Mouse (Mus musculus) MEL (cell line): ENCODE data around the gene Abhd17a. TPM values are rescaled to one million over a fixed set of nuclear protein-coding genes. Genes with fewer than 3 reads are reported as not detected.
A peak's percentile ranks its signal among the peaks of the same experiment; 100 is the strongest.

Source experiments
- DNase-seq: peaks from one replicate; pipeline ENCODE4 v3.0.0; 2011; ENCODE audit warnings: low read depth, low spot score
- H3K27ac ChIP-seq: 2 replicates; pipeline ENCODE4 v1.5.1; 2012; ENCODE audit warnings: low read depth, mild to moderate bottlenecking, control low read depth, low read length, moderate library complexity; ENCODE audit not compliant: control insufficient read depth
- H3K27me3 ChIP-seq, 2 experiments: fragments of 150-350 bp in 1 of 2; sonication (generic) in 1 of 2; 2 replicates each; pipeline ENCODE4 v1.6.1; 2012; ENCODE audit warnings: low read length in 2 of 2, mild to moderate bottlenecking in 2 of 2, improper control_type of control experiment in 1 of 2, moderate library complexity in 1 of 2; ENCODE audit not compliant: insufficient read depth in 2 of 2, control insufficient read depth in 1 of 2
- H3K36me3 ChIP-seq, 2 experiments: 2 replicates each; pipeline ENCODE4 v1.6.1; 2012 to 2014; ENCODE audit warnings: low read length in 2 of 2, improper control_type of control experiment in 1 of 2, inconsistent platforms in 1 of 2, mild to moderate bottlenecking in 1 of 2; ENCODE audit not compliant: insufficient read depth in 2 of 2, control insufficient read depth in 1 of 2
- H3K4me1 ChIP-seq, 2 experiments: fragments of 150-350 bp in 1 of 2; sonication (generic) in 1 of 2; 2 replicates each; pipeline ENCODE4 v1.6.1; 2012; ENCODE audit warnings: low read length in 2 of 2, improper control_type of control experiment in 1 of 2, mild to moderate bottlenecking in 1 of 2; ENCODE audit not compliant: insufficient read depth in 2 of 2, control insufficient read depth in 1 of 2
- H3K4me3 ChIP-seq, 2 experiments: fragments of 150-350 bp in 1 of 2; sonication (generic) in 1 of 2; 2 replicates each; pipeline ENCODE4 v1.5.1; 2012; ENCODE audit warnings: low read depth in 2 of 2, low read length in 2 of 2, mild to moderate bottlenecking in 2 of 2, moderate library complexity in 2 of 2, control low read depth in 1 of 2, improper control_type of control experiment in 1 of 2; ENCODE audit not compliant: control insufficient read depth in 1 of 2, insufficient read depth in 1 of 2
- H3K79me2 ChIP-seq: 2 replicates; pipeline ENCODE4 v1.6.1; 2012; ENCODE audit warnings: mild to moderate bottlenecking, low read length, moderate library complexity; ENCODE audit not compliant: control insufficient read depth, poor library complexity, insufficient read depth
- H3K9ac ChIP-seq: 2 replicates; pipeline ENCODE4 v1.6.1; 2012; ENCODE audit warnings: low read depth, mild to moderate bottlenecking, control low read depth, low read length, moderate library complexity; ENCODE audit not compliant: control insufficient read depth, poor library complexity, severe bottlenecking
- H3K9me3 ChIP-seq: fragments of 150-350 bp; sonication (generic); replicated peaks from 2 replicates; pipeline ENCODE4 v1.6.1; 2012; ENCODE audit warnings: mild to moderate bottlenecking, low read length, improper control_type of control experiment, moderate library complexity; ENCODE audit not compliant: insufficient read depth
- BHLHE40 ChIP-seq: IDR thresholded peaks from 2 replicates; pipeline ENCODE4 v1.6.1; 2012; ENCODE audit warnings: low read depth, mild to moderate bottlenecking, inconsistent platforms, low read length, improper control_type of control experiment, borderline replicate concordance
- E2F4 ChIP-seq: IDR thresholded peaks from 2 replicates; pipeline ENCODE4 v1.6.1; 2011; ENCODE audit warnings: low read depth, low read length, improper control_type of control experiment, borderline replicate concordance
- ELF1 ChIP-seq: IDR thresholded peaks from 2 replicates; pipeline ENCODE4 v1.6.1; 2014; ENCODE audit warnings: low read depth, mild to moderate bottlenecking, inconsistent platforms, low read length, improper control_type of control experiment, moderate library complexity
- HCFC1 ChIP-seq: IDR thresholded peaks from 2 replicates; pipeline ENCODE4 v1.6.1; 2012; ENCODE audit warnings: low read depth, mild to moderate bottlenecking, inconsistent platforms, low read length, improper control_type of control experiment, moderate library complexity
- KAT2A ChIP-seq: conservative IDR thresholded peaks from 2 replicates; pipeline ENCODE4 v1.6.1; 2012; ENCODE audit warnings: low read depth, low read length, improper control_type of control experiment, inconsistent platforms
- MEF2A ChIP-seq: IDR thresholded peaks from 2 replicates; pipeline ENCODE4 v1.6.1; 2014; ENCODE audit warnings: low read depth, mild to moderate bottlenecking, inconsistent platforms, low read length, improper control_type of control experiment; ENCODE audit not compliant: poor library complexity, insufficient replicate concordance, severe bottlenecking; ENCODE audit errors: extremely low read depth
- MXI1 ChIP-seq: IDR thresholded peaks from 2 replicates; pipeline ENCODE4 v1.6.1; 2011; ENCODE audit warnings: mild to moderate bottlenecking, low read depth, low read length, improper control_type of control experiment
- NELFE ChIP-seq: IDR thresholded peaks from 2 replicates; pipeline ENCODE4 v1.6.1; 2011; ENCODE audit warnings: low read depth, low read length, improper control_type of control experiment
- RCOR1 ChIP-seq: IDR thresholded peaks from 2 replicates; pipeline ENCODE4 v1.6.1; 2012; ENCODE audit warnings: low read depth, mild to moderate bottlenecking, inconsistent platforms, low read length, improper control_type of control experiment
- TBP ChIP-seq: IDR thresholded peaks from 2 replicates; pipeline ENCODE4 v1.8.0; 2011; ENCODE audit warnings: low read depth, low read length, improper control_type of control experiment
- USF1 ChIP-seq: IDR thresholded peaks from 2 replicates; pipeline ENCODE4 v1.6.1; 2014; ENCODE audit warnings: low read depth, mild to moderate bottlenecking, inconsistent platforms, low read length, improper control_type of control experiment, moderate library complexity
- ZC3H11A ChIP-seq: IDR thresholded peaks from 2 replicates; pipeline ENCODE4 v1.6.1; 2012; ENCODE audit warnings: low read depth, mild to moderate bottlenecking, inconsistent platforms, low read length, improper control_type of control experiment
- ZKSCAN1 ChIP-seq: IDR thresholded peaks from 2 replicates; pipeline ENCODE4 v1.6.1; 2012; ENCODE audit warnings: low read depth, mild to moderate bottlenecking, inconsistent platforms, low read length, improper control_type of control experiment, moderate library complexity
- polyA plus RNA-seq, 2 experiments: library from polyadenylated mRNA; stranded (reverse) in 1 of 2; unstranded in 1 of 2; fragments of >175 nt in 1 of 2; fragments of >200 nt in 1 of 2; gene quantifications; 2 replicates each; pipeline versions ENCODE4 v1.2.1 to v1.2.4; 2012; ENCODE audit warnings: low replicate concordance in 2 of 2, low read depth in 1 of 2; ENCODE audit not compliant: insufficient read length in 2 of 2, insufficient read depth in 1 of 2, missing spikeins in 1 of 2
- total RNA-seq: library from RNA; depleted of rRNA; stranded (reverse); fragments of 300-350 nt; gene quantifications from 2 replicates; pipeline ENCODE4 v1.2.3, GENCODE M21; 2012

Gene Abhd17a
- total and polyA plus RNA-seq, 3 experiments: 96.2 to 136 (median 98.5) TPM

DNA sequence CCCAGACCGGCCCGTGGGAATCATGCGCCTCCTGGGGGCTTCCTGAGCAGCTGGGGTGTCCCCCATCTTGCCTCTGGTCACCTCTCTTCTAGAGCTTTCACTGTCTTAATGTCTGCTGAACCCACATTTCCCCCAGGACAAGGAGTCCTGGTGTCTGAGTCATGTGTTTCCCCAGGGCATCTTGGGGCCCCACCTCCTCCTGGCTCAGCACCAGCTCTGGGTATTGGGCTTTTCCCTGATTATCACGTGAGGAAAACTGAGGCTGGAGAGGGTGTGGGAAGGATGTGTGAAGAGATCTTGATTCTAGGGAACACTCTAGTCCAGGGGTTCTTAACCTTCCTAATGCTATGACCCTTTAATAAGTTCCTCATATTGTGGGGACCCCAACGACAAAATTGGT, 52.0 kb downstream of the Abhd17a start:
- no peak overlapping the region for H3K9ac ChIP-seq
- no peaks in the 10 kb centered on the region for H3K79me2 ChIP-seq
- no peak for DNase-seq
- H3K4me1 ChIP-seq: peaks cover 10 to 39% of the 10 kb centered on the region in 2 experiments; a peak in 3 of 4 replicates
- TF ChIP-seq USF1: peak; percentile 61
- TF ChIP-seq ELF1: no peak
- TF ChIP-seq RCOR1: no peak
- peak; percentile 33; the same call in 1 of the 2 replicates for TF ChIP-seq BHLHE40
- peaks cover 0 to 9% of the 10 kb centered on the region in 2 experiments; a peak in 2 of 4 replicates for H3K36me3 ChIP-seq
- no peak overlapping the region for H3K27ac ChIP-seq
- H3K27me3 ChIP-seq: no peaks in the 10 kb centered on the region
- no peak overlapping the region for H3K4me3 ChIP-seq
- H3K9me3 ChIP-seq: no peaks in the 10 kb centered on the region

DNA sequence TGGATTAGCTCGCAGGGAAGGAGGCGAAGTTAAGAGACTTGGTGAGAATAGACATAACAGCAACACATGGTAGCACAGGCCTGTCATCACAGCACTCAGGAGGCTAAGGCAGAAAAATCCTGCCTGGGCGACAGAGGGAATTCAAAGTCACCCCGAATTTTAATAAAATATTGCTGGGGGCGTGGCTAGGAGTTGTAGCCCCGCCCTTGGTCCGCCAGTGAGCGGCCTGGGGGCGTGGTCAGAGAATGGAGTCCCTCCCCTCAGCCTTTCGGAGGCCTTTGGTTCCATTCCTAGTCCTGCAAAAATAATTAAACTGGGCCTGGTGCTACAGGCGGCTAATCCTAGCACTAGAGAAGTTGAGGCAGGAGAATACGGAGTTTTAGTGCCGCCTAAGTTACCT, 54.4 kb downstream of the Abhd17a start:
- H3K4me3 ChIP-seq: peak overlapping the region; percentile 51 to 78
- H3K27me3 ChIP-seq: no peaks in the 10 kb centered on the region
- peaks cover 0 to 13% of the 10 kb centered on the region in 2 experiments; a peak in 2 of 4 replicates for H3K36me3 ChIP-seq
- H3K79me2 ChIP-seq: no peaks in the 10 kb centered on the region
- H3K9ac ChIP-seq: peak overlapping the region; percentile 46
- H3K4me1 ChIP-seq: peaks cover 10 to 44% of the 10 kb centered on the region in 2 experiments; a peak in 3 of 4 replicates
- H3K27ac ChIP-seq: no peak overlapping the region
- peak; percentile 43; the same call in 1 of the 2 replicates for TF ChIP-seq MXI1
- TF ChIP-seq HCFC1: 0 out of 2 replicates have a peak, but pooled peaks have one; percentile 16
- no peak for TF ChIP-seq TBP
- TF ChIP-seq KAT2A: no peak
- DNase-seq: peak; percentile 78
- no peaks in the 10 kb centered on the region for H3K9me3 ChIP-seq

DNA sequence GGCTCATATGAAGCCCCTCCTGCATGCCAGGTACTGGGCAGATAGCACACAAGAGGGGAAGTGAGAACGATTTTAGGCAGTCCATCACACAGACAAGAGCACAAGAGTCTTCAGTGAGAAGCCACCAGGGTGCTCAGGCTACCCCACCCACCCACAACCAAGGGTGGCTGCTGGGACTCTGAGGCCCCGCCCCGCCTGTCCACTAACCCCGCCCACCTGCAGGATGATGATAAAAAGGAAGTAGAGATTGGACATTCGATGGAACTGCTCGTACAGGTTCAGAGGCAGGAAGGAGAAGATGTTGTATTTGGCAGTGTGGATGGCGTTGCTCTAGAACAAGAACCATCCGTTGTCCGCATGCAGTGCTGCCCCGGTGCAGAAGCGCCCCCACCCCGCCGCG, 55.1 kb downstream of the Abhd17a start:
- Histone ChIP-seq H3K36me3 (peaks cover 0 to 13% of the 10 kb centered on the region in 2 experiments; a peak in 2 of 4 replicates), H3K27ac (no peak overlapping the region), H3K27me3 (no peaks in the 10 kb centered on the region), H3K9me3 (no peaks in the 10 kb centered on the region), H3K9ac (peak overlapping the region; percentile 39), H3K4me3 (peak overlapping the region; percentile 51 to 78), H3K79me2 (no peaks in the 10 kb centered on the region), H3K4me1 (peaks cover 10 to 40% of the 10 kb centered on the region in 2 experiments; a peak in 3 of 4 replicates)
- peak; percentile 86 for DNase-seq
- no peak for TF ChIP-seq NELFE
- no peak for TF ChIP-seq ZKSCAN1
- TF ChIP-seq E2F4: no peak
- TF ChIP-seq TBP: peak; percentile 29; the same call in 1 of the 2 replicates
- TF ChIP-seq ZC3H11A: no peak
- no peak for TF ChIP-seq MEF2A
- TF ChIP-seq RCOR1: no peak
